Mouse (Mus musculus): ENCODE measurements around the gene Srd5a3. TPM values are rescaled to one million over a fixed set of nuclear protein-coding genes. Genes with fewer than 3 reads are reported as not detected.

Gene Srd5a3
- total RNA-seq, 2 experiments from 2014 or later, result 3.0 to 3.5 TPM

DNA sequence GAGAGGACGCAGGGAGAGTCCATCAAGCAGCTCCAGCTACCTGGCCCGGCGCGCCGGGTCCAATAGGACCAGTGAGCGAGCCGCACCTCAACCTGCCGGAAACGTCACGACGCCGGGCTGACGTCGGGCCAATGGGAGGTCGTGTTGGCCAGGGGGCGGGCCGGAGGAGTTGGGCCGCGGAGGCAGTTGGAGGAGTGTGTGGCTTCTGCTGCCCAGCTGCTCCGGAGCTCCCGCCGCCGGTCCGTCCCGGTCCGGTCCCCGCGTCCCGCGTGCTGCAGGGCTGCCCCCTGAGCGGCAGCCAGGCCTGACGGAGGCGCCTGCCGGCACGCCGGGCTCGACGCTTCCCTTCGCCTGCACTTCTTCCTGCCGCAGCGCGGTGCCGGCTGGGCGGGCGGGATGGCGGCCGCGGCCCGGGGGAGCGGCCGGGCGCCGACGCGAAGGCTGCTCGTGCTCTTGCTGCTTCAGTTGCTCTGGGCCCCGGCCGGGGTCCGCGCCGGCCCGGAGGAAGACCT lies 43.7 kb downstream of the Srd5a3 start, which contains the start of gene Tmem165:
Tmem165 (plus strand) TSS at position 131 of the 512 bp plus-strand sequence.
- DNase-seq, result peak; percentile 92 to 95
- intact Hi-C loops (cut with DNase I), result loop anchor here (5.0 kb wide), 1 partner anchor 42 kb away; the partner anchor contains the start of gene Srd5a3

DNA sequence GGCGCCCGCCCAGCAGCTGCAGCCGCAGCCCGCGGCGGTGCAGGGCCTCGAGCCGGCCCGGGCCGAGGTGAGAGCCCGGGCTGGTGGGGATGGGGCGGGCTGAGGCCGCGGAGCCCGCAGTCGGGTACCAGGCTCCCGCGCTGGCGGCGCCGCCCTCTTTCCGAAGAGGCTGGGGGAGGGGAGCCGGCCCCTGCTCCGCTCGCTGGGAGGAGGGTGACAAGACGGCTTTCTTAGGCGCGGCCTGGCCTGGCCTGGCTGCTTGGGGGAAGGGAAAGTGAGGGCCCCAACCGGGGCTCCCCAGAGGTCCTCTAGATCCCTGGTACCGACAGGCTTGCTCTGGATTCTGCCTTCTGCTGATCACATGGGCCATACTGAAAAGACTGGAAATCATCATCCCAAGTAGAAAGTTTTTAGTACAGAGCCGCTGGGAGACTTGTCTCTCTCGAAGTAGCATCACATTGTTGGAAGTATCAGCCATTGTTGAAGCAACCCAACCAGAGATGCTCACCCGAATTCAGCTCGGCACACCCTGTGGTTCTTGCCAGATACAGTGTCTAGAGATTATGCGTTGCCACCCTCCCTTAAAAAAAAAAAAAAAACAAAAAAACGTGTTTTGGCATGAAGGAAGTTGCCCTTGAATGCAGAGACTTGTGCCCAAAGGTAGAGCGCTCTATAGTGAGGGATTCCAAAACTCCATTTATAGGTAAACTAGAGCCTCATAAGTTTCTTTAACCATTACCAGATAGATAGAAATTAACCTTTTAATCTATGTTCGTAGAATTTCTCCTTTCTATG lies 44.4 kb downstream of the Srd5a3 start:
- intact Hi-C loops (cut with DNase I), result loop anchor here (5.0 kb wide), 1 partner anchor 42 kb away; the partner anchor contains the start of gene Srd5a3
- DNase-seq, result peak; percentile 39 to 47

DNA sequence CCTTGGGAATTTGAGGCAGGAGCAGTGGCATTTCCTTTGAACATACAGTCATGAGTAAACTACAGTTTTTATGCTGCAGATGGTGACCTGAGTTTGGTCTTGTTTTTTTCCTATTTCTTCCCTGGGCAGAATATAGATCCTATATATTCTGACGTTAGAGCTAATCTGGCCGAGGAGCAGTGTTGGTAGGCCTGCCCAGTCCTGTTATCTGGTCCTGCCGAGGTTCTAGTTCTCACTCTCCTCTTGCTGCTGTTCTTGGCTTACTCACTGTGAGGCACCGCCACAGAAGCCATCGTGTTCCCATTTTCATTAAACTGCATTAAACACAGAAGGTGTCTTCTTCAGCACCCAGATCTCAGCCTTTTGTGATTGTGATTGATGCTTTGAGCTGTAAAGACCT lies 47.8 kb downstream of the Srd5a3 start:
- intact Hi-C loops (cut with DNase I), result no loop called here

DNA sequence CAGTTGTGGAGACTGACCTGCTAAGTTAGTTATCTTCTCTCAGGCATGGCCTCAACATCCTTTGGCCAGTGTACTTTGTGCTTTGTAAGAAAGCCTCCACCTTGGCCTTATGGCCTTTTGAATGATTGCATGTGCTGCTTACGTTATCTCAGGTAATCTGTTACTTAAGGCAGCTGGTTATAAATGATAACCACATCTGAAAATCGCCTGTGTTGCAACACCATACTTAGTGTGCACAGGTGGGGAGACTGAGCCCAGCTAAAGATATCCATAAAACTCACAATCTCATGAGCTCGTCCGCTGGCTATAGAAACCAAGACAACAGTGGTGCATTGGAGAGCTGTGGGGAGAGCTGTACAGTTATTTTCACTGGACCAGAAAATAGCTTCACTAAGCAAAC lies 50.5 kb downstream of the Srd5a3 start:
- intact Hi-C loops (cut with DNase I), result no loop called here
- DNase-seq, result no peak

More for the DNA sequence above, 47.8 kb downstream of the Srd5a3 start:
- no peak for DNase-seq

DNA sequence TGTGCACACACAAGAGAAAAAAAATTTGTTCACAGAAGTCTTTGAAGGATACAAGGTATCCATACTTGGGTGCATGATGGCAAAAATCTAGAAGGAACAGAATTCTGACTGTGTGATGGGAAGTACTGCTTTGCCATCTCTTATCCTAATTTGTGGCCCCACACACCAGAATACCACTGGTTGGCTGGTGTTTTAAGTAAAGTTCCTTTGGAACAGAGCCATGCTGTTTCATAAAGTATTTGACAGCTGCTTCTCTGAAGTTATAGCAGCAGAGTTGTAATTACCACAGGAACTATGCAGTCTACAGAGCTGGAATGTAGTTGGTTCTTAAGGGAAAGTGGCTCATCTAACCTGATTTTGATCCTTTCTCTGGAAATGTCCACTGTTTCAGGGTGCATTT lies 53.0 kb downstream of the Srd5a3 start:
- intact Hi-C loops (cut with DNase I), result no loop called here
- DNase-seq, result no peak

DNA sequence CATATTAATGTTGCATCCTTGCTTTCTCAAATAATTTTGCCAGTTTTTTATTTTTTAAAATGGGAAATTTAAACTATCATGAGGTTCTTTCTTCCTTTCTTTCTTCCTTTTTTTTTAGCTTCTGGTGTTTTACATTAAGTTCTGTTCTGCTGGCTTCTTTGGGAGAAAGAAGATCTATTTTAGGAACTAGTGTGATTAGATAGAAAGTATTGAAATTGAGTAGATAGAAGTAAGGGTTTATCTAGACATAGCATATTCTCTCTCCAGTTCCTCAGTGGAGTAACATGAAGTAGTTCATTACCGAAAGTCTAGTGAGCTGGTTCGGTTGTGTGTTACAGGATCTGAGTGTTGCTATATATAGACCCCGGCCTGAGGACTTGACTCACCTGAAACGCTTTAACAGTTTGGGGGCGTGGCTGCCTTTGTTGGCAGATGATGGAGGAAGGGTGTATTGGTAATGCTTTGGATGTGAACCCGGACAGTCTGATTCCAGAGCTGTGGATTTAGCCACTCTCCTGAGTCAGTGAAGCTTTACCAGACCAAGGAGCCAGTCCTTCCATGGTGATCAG lies 54.4 kb downstream of the Srd5a3 start:
- DNase-seq, result no peak

DNA sequence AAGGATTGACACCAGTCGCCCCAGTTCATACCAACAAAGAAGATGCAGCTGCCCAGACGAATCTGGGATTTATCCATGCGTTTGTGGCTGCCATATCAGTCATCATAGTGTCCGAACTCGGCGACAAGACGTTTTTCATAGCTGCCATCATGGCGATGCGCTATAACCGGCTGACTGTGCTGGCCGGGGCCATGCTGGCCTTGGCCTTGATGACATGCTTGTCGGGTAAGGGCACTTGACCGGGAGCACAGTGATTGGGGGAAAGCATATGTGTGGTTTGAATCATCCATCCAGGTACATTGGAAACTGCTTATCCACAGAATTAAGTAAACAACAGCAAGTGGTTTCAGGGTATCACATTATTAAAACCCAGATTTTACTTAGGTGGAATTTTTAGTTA lies 59.3 kb downstream of the Srd5a3 start:
- DNase-seq, result no peak
- intact Hi-C loops (cut with DNase I), result no loop called here

More for the DNA sequence above, 54.4 kb downstream of the Srd5a3 start:
- intact Hi-C loops (cut with DNase I), result no loop called here

DNA sequence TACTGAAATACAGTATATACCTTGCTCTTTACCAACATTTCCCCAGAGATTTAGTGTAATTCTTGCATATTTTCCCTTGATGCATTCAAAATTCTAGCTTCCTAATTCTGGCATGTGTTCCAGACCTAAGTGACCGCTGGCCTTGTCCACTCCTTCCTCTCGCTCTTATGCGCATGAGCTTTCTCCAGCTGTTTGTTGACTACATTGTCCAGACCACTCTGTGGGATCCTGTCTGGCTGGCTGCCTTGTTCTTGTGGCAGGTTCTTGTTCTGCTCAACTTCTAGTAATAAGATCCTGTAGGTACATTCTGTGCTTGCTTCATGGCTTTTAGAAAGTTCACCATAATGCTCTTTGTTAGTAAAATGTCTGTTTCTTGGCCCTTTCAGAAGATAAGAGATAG lies 63.1 kb downstream of the Srd5a3 start:
- no peak for DNase-seq
- intact Hi-C loops (cut with DNase I), result no loop called here

Other genes with a start within 250 kb of the Srd5a3 start
- gene Kdr, start 161.8 kb upstream of the Srd5a3 start, total RNA-seq (2021), result 10 to 100 TPM; 12.6 to 16.0 TPM
- gene Tmem165, start 43.6 kb downstream of the Srd5a3 start, total RNA-seq (2021), result 10 to 100 TPM; 13.8 to 17.0 TPM
- gene Clock, start 164.5 kb downstream of the Srd5a3 start, total RNA-seq (2021), result 10 to 100 TPM; 14.8 to 15.1 TPM
- not detected for gene Pdcl2, start 190.9 kb downstream of the Srd5a3 start, total RNA-seq (2021)
- not detected for gene Nmu, start 223.5 kb downstream of the Srd5a3 start, total RNA-seq (2021)